Mouse (Mus musculus) stomach, embryonic 15.5 days (tissue): ENCODE measurements around the gene Ckap2. TPM values are rescaled to one million over a fixed set of nuclear protein-coding genes. Genes with fewer than 3 reads are reported as not detected.

Experiments
- ATAC-seq: fragments of 200-750 bp; cut with Nextera tagmentation; 2 replicates; pipeline ENCODE4 v1.8.0; 2017; ENCODE audit warnings: low read depth, moderate number of reproducible peaks, moderate TSS enrichment; ENCODE audit not compliant: insufficient read depth, low FRiP score
- H3K27ac ChIP-seq: fragments of 300-500 bp; sonication (generic); 2 replicates; pipeline ENCODE4 v1.5.1; 2015; ENCODE audit warnings: mild to moderate bottlenecking, inconsistent platforms
- H3K27me3 ChIP-seq: fragments of 300-500 bp; sonication (generic); replicated peaks from 2 replicates; pipeline ENCODE4 v1.6.1; 2015; ENCODE audit warnings: inconsistent platforms
- H3K36me3 ChIP-seq: fragments of 300-500 bp; sonication (generic); 2 replicates; pipeline ENCODE4 v1.6.1; 2015; ENCODE audit warnings: inconsistent platforms
- H3K4me1 ChIP-seq: fragments of 300-500 bp; sonication (generic); 2 replicates; pipeline ENCODE4 v1.6.1; 2015; ENCODE audit warnings: inconsistent platforms
- H3K4me2 ChIP-seq: fragments of 300-500 bp; sonication (generic); 2 replicates; pipeline ENCODE4 v1.6.1; 2015; ENCODE audit warnings: mild to moderate bottlenecking, inconsistent platforms
- H3K4me3 ChIP-seq: fragments of 300-500 bp; sonication (generic); replicated peaks from 2 replicates; pipeline ENCODE4 v1.5.1; 2015; ENCODE audit warnings: inconsistent platforms
- H3K9ac ChIP-seq: fragments of 300-500 bp; sonication (generic); 2 replicates; pipeline ENCODE4 v1.6.1; 2015; ENCODE audit warnings: inconsistent platforms
- H3K9me3 ChIP-seq: fragments of 300-500 bp; sonication (generic); 2 replicates; pipeline ENCODE4 v1.6.1; 2016; ENCODE audit warnings: inconsistent platforms
- WGBS: fragments of 180-500 bp; shearing (Covaris S2); methylation state at CpG from one replicate; pipeline ENCODE4 v1.1.7; 2015; 5-methylcytosine and 5-hydroxymethylcytosine counted together
- polyA plus RNA-seq: library from polyadenylated mRNA; unstranded; fragments of >200 nt; fragmentation: Nextera tagmentation; extraction: Ambion mirVana; gene quantifications from 2 replicates; pipeline ENCODE4 v1.2.1, GENCODE M21; 2015

Gene Ckap2
- polyA plus RNA-seq, 1 experiment from 2014 or later = 42.1 TPM

DNA sequence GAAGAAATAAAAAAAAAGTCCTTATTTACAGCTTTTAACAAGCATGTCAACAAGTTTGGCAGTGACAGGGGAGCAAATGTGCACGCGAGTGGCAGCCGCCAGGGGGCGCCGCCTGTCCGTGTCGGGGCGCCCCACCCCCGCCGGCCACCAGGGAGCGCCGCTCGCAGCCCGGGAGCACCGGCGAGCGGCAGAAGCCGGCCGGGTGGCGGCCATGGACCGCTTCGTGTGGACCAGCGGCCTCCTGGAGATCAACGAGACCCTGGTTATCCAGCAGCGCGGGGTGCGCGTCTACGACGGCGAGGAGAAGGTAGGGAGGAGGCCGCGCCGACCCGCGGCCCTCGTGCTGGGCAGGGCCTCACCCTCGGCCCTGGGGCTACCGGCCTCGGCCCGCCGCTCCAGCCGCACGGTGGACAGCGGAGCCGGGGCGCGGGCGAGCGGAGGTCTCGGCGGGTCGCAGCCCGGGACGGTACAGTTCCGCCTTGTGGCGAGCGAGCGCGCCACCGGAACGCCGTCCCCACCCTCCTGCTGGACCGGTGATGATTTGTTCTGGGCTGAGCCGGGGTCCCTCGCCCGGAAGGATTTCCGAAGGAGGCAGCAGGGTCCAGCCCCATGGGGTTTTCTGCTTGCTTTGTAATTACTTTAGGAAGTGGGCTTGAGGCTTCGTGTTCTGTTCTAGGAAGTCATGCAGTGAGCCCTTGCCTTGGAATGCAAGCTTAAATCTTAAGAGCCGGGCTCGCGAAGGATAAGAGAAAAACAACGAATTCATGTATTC, 7.2 kb upstream of the Ckap2 start, which contains the start of gene Vps36:
TSS of gene Vps36 (plus strand) at position 150 of the 772 bp plus-strand sequence.
- Histone ChIP-seq H3K4me2 (peak within 1 kb of the TSS; percentile 57), H3K4me3 (peak within 1 kb of the TSS; percentile 82), H3K4me1 (peaks cover 7% of the 10 kb centered on the region; the same call in 1 of the 2 replicates), H3K27ac (peak within 1 kb of the TSS; percentile 99), H3K27me3 (no peaks in the 10 kb centered on the region), H3K9me3 (no peaks in the 10 kb centered on the region), H3K36me3 (no peaks in the 10 kb centered on the region), H3K9ac (peak within 1 kb of the TSS; percentile 90)
- peak; percentile 89 for ATAC-seq
- WGBS = under 1% methylated on average over 73 of the region's 73 CpGs

- H3K4me2 ChIP-seq = peak overlapping the region; percentile 75
- peak overlapping the region; percentile 62; the same call in 1 of the 2 replicates for H3K9ac ChIP-seq
- peak; percentile 44; the same call in 1 of the 2 replicates for ATAC-seq
- H3K36me3 ChIP-seq = no peaks in the 10 kb centered on the region
- no peaks in the 10 kb centered on the region for H3K9me3 ChIP-seq
- peak overlapping the region; percentile 85 for H3K27ac ChIP-seq
- WGBS = 3% methylated on average over 3 of the region's 3 CpGs
- no peaks in the 10 kb centered on the region for H3K27me3 ChIP-seq
- H3K4me3 ChIP-seq = peak overlapping the region; percentile 71
- H3K4me1 ChIP-seq = peaks cover 18% of the 10 kb centered on the region
These were observed 735 bp downstream of the Ckap2 start for GRCm38 (mm10) chr8:22184884-22185283.

DNA sequence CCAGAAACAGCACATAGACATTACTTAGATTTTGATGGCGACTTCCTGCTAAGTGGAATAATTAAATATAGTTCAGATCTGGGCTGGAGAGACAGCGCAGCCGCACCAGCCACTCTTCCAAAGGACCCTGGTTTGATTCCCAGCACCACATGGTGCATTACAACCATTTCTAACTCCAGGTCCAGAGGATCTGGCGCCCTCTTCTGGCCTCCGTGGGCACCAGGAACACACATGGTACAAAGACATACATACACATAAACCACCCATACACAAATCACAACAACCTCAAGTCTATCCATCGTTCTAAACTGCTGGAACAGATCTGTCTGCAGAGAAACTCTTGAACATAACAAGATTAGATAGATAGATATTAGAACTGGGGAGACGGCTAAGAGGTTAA, 9.7 kb downstream of the Ckap2 start:
- Histone ChIP-seq H3K4me3 (no peak overlapping the region), H3K27me3 (no peaks in the 10 kb centered on the region), H3K4me2 (no peak overlapping the region), H3K9me3 (no peaks in the 10 kb centered on the region), H3K36me3 (peaks cover 29% of the 10 kb centered on the region), H3K4me1 (no peaks in the 10 kb centered on the region), H3K9ac (no peak overlapping the region), H3K27ac (no peak overlapping the region)
- ATAC-seq = no peak
- 96% methylated on average over 7 of the region's 7 CpGs for WGBS

DNA sequence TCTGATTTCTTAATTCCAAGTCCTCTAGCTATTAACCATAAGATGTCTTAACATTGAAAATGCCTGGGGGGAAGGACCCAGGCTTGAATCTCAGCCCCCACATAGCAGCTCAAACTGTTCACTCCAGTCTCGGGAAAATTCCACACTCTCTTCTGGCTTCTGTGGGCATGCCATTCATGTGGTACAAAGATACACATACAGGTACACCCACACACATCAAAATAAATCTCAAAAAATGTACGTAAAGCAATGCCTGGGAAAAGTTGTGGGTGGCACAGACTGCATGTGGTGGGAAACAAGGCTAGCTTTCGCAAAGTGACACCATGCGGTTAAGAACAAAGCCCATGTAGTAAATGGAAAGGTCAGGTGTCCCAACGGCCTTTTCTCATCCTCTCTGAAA, 16.5 kb downstream of the Ckap2 start:
- no peaks in the 10 kb centered on the region for H3K27me3 ChIP-seq
- H3K9ac ChIP-seq = no peak overlapping the region
- no peaks in the 10 kb centered on the region for H3K9me3 ChIP-seq
- H3K27ac ChIP-seq = no peak overlapping the region
- peaks cover 8% of the 10 kb centered on the region; the same call in 1 of the 2 replicates for H3K4me1 ChIP-seq
- 92% methylated on average over 5 of the region's 5 CpGs for WGBS
- H3K36me3 ChIP-seq = peaks cover 17% of the 10 kb centered on the region; the same call in 1 of the 2 replicates
- no peak overlapping the region for H3K4me3 ChIP-seq
- H3K4me2 ChIP-seq = no peak overlapping the region
- ATAC-seq = no peak

DNA sequence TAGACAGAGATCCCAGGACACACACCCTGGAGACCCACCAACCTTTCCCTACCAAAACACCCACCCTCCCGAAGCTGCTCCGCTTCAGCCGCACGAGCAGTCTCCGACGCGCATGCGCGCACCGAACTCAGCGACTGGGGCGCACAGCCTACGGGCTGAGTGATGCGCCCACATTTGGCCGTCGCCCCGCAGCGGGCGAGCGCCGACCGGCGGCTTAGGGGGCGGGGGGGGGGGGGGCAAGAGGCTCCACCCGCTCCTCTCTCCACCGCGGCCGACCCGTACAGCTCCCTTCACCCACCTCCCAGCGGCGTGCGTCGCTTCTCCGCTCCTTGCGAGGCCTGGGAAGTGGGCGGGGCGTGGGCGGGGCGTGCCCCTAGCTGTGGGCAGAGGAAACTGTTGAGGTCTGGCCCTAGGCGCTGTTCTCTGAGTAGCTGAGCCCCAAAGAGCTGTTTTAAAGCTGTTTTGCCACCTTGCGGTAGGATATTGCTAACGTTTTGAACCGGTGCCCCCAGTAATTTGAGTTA, 19.5 kb downstream of the Ckap2 start, which contains the start of gene Nek3:
TSS of gene Nek3 (minus strand) at position 356 of the 524 bp plus-strand sequence.
- Histone ChIP-seq H3K27me3 (no peaks in the 10 kb centered on the region), H3K4me2 (peak within 1 kb of the TSS; percentile 60), H3K36me3 (peaks cover 17% of the 10 kb centered on the region; the same call in 1 of the 2 replicates), H3K4me1 (peaks cover 8% of the 10 kb centered on the region; the same call in 1 of the 2 replicates), H3K9ac (peak within 1 kb of the TSS; percentile 10; the same call in 1 of the 2 replicates), H3K4me3 (peak within 1 kb of the TSS; percentile 56), H3K27ac (peak within 1 kb of the TSS; percentile 64), H3K9me3 (no peaks in the 10 kb centered on the region)
- under 1% methylated on average over 42 of the region's 43 CpGs for WGBS
- peak; percentile 98 for ATAC-seq

- Histone ChIP-seq H3K4me1 (peaks cover 8% of the 10 kb centered on the region; the same call in 1 of the 2 replicates), H3K27me3 (no peaks in the 10 kb centered on the region), H3K4me3 (peak overlapping the region; percentile 56), H3K9me3 (no peaks in the 10 kb centered on the region), H3K4me2 (peak overlapping the region; percentile 60), H3K9ac (peak overlapping the region; percentile 10; the same call in 1 of the 2 replicates), H3K27ac (peak overlapping the region; percentile 64), H3K36me3 (peaks cover 12% of the 10 kb centered on the region; the same call in 1 of the 2 replicates)
- 45% methylated on average over 10 of the region's 10 CpGs for WGBS
- peak; percentile 7; the same call in 1 of the 2 replicates for ATAC-seq
These were observed 20.2 kb downstream of the Ckap2 start for GRCm38 (mm10) chr8:22165251-22166079.

DNA sequence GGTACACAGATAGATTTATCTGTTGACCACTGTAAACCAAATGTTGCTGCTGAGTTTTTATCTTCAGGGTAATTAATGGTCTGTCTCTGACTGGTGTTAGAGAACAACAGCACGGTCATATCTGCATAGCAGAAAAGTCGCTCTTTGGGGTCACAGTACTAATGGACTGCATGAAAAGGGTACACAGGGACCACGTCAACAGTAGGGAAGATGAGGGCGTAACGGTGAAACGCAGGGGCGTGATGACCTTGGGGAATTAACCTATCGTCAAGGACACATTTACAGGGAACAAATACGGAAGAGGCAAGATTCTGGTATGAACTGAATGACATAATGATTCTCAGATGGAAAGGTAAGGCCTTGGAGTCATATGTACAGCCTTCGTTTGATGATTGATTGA, 21.2 kb downstream of the Ckap2 start:
- peaks cover 8% of the 10 kb centered on the region; the same call in 1 of the 2 replicates for H3K4me1 ChIP-seq
- no peak overlapping the region for H3K27ac ChIP-seq
- H3K27me3 ChIP-seq = no peaks in the 10 kb centered on the region
- no peak overlapping the region for H3K4me2 ChIP-seq
- H3K4me3 ChIP-seq = no peak overlapping the region
- H3K9ac ChIP-seq = no peak overlapping the region
- 82% methylated on average over 10 of the region's 10 CpGs for WGBS
- H3K9me3 ChIP-seq = no peaks in the 10 kb centered on the region
- ATAC-seq = no peak
- peaks cover 13% of the 10 kb centered on the region for H3K36me3 ChIP-seq

DNA sequence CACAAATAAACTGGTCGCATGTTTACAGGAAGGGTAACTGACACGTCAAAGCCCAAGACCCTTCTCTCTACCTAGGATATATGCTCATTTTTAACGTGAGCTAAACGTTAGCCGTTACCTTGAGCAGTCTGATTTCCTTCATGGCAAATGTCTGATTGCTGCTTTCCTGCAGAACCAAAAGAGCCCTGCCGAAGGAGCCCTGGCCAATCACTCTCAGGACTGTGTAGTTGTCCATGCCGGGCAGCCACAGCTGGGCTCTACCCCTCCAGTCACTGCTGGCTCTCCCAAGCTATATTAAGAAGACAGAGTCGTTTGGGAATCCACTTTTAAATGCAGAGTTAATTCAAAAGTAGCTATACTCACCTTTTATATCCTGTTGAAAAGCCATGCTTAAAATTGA, 23.4 kb downstream of the Ckap2 start:
- H3K27ac ChIP-seq = no peak overlapping the region
- peaks cover 8% of the 10 kb centered on the region; the same call in 1 of the 2 replicates for H3K4me1 ChIP-seq
- peaks cover 8% of the 10 kb centered on the region; the same call in 1 of the 2 replicates for H3K36me3 ChIP-seq
- no peak overlapping the region for H3K4me2 ChIP-seq
- no peaks in the 10 kb centered on the region for H3K9me3 ChIP-seq
- ATAC-seq = no peak
- H3K4me3 ChIP-seq = no peak overlapping the region
- no peak overlapping the region for H3K9ac ChIP-seq
- WGBS = 65% methylated on average over 8 of the region's 8 CpGs
- no peaks in the 10 kb centered on the region for H3K27me3 ChIP-seq

GRCm38 (mm10) chr8:22150345-22150663, 35.3 kb downstream of the Ckap2 start:
- Histone ChIP-seq H3K27me3 (no peaks in the 10 kb centered on the region), H3K4me3 (no peak overlapping the region), H3K9ac (no peak overlapping the region), H3K36me3 (no peaks in the 10 kb centered on the region; the same call in 1 of the 2 replicates), H3K4me2 (no peak overlapping the region), H3K9me3 (no peaks in the 10 kb centered on the region), H3K27ac (no peak overlapping the region), H3K4me1 (no peaks in the 10 kb centered on the region)
- ATAC-seq = no peak
- WGBS = 51% methylated on average over 3 of the region's 3 CpGs

GRCm38 (mm10) chr8:22149643-22150344, 35.8 kb downstream of the Ckap2 start:
- Histone ChIP-seq H3K4me2 (no peak overlapping the region), H3K9ac (no peak overlapping the region), H3K27me3 (no peaks in the 10 kb centered on the region), H3K27ac (no peak overlapping the region), H3K4me1 (no peaks in the 10 kb centered on the region), H3K9me3 (no peaks in the 10 kb centered on the region), H3K36me3 (no peaks in the 10 kb centered on the region; the same call in 1 of the 2 replicates), H3K4me3 (no peak overlapping the region)
- WGBS = 72% methylated on average over 11 of the region's 11 CpGs
- no peak for ATAC-seq

DNA sequence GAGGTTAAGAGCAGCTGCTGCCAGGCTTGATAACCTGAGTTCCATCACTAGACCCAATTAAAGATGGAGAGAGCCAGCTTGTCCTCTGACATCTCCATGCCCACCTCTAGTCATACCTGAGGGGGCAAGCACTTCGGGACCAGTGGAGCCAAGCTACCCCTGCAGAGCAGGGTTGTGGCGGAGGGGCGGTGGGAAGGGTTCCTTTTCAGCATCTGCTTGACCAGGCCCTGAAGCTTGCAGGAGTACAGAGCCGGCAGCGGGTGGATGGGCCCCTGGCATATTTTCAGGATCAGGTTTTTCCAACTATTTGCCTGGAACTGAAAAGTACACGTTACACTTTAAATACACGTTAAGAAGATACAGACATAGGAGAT, 37.3 kb downstream of the Ckap2 start:
- WGBS = 87% methylated on average over 7 of the region's 7 CpGs

More for the DNA sequence above, 37.3 kb downstream of the Ckap2 start:
- Histone ChIP-seq H3K4me1 (no peaks in the 10 kb centered on the region), H3K4me2 (no peak overlapping the region), H3K9ac (no peak overlapping the region), H3K4me3 (no peak overlapping the region), H3K27me3 (no peaks in the 10 kb centered on the region), H3K27ac (no peak overlapping the region), H3K36me3 (no peaks in the 10 kb centered on the region; the same call in 1 of the 2 replicates), H3K9me3 (no peaks in the 10 kb centered on the region)
- ATAC-seq = no peak
